Mouse (Mus musculus) frontal cortex, adult 2 months (tissue): ENCODE data around the gene Ctss. TPM values are rescaled to one million over a fixed set of nuclear protein-coding genes. Genes with fewer than 3 reads are reported as not detected.
"Not testable (repeated sequence)": the region's sequence is repeated elsewhere in the genome, so short reads cannot be mapped to it uniquely, and the experiment has no call there.

Experiments
- DNase-seq, 2 experiments: peaks; one replicate each; pipeline ENCODE4 v3.0.0; 2022; ENCODE audit warnings: low spot score in 1 of 2; ENCODE audit errors: extremely low spot score in 1 of 2
- polyA plus RNA-seq: library from polyadenylated mRNA; depleted of rRNA; stranded (reverse); fragments of >200 nt; gene quantifications from 2 replicates; pipeline ENCODE4 v1.2.3, GENCODE M21; 2012

Ctss gene
- polyA plus RNA-seq, 1 experiment, result 95.0 TPM

- no peak for DNase-seq
These were observed 4.4 kb downstream of the Ctss start for GRCm38 (mm10) chr3:95531025-95531424.

- no peak for DNase-seq
These were observed 6.8 kb downstream of the Ctss start for GRCm38 (mm10) chr3:95533364-95533763.

GRCm38 (mm10) chr3:95534927-95535326 lies 8.3 kb downstream of the Ctss start:
- no peak for DNase-seq

GRCm38 (mm10) chr3:95538936-95539335 lies 12.3 kb downstream of the Ctss start:
- DNase-seq, result no peak

GRCm38 (mm10) chr3:95539837-95540236 lies 13.3 kb downstream of the Ctss start:
- DNase-seq, result no peak

- not testable (repeated sequence) for DNase-seq
These were observed 14.6 kb downstream of the Ctss start for GRCm38 (mm10) chr3:95541186-95541585.

- DNase-seq, result no peak
These were observed 15.6 kb downstream of the Ctss start for GRCm38 (mm10) chr3:95542171-95542570.

GRCm38 (mm10) chr3:95542981-95543380 lies 16.4 kb downstream of the Ctss start:
- DNase-seq, result no peak

- DNase-seq, result no peak
These were observed 23.6 kb downstream of the Ctss start for GRCm38 (mm10) chr3:95550176-95550575.

- DNase-seq, result no peak
These were observed 27.4 kb downstream of the Ctss start for GRCm38 (mm10) chr3:95553986-95554385.

GRCm38 (mm10) chr3:95559437-95559836 lies 32.9 kb downstream of the Ctss start, which contains the start of gene Hormad1:
Gene Hormad1, plus strand, starts transcription at chr3:95559677.
- no peak for DNase-seq

- DNase-seq, result no peak
These were observed 34.2 kb downstream of the Ctss start for GRCm38 (mm10) chr3:95560738-95561137.

- DNase-seq, result no peak
These were observed 35.2 kb downstream of the Ctss start for GRCm38 (mm10) chr3:95561826-95562225.

GRCm38 (mm10) chr3:95569585-95569984 lies 43.0 kb downstream of the Ctss start:
- DNase-seq, result no peak

- peak in 1 of 2 experiments; percentile 1 for DNase-seq
These were observed 61.4 kb downstream of the Ctss start for GRCm38 (mm10) chr3:95587754-95588603.

GRCm38 (mm10) chr3:95588604-95589086 lies 62.1 kb downstream of the Ctss start, which contains the start of gene Golph3l:
Gene Golph3l, plus strand, starts transcription at chr3:95588934.
- peak; percentile 98 to 99 for DNase-seq

- DNase-seq, result no peak
These were observed 72.1 kb downstream of the Ctss start for GRCm38 (mm10) chr3:95598734-95599133.

GRCm38 (mm10) chr3:95601287-95601686 lies 74.7 kb downstream of the Ctss start:
- DNase-seq, result no peak
